Mouse (Mus musculus) MEL (cell line): ENCODE measurements around the gene Anapc11. TPM values are rescaled to one million over a fixed set of nuclear protein-coding genes. Genes with fewer than 3 reads are reported as not detected.

Experiments
- DNase-seq: peaks from one replicate; pipeline ENCODE4 v3.0.0; 2011; ENCODE audit warnings: low read depth, low spot score
- H3K27ac ChIP-seq: 2 replicates; pipeline ENCODE4 v1.5.1; 2012; ENCODE audit warnings: low read depth, mild to moderate bottlenecking, control low read depth, low read length, moderate library complexity; ENCODE audit not compliant: control insufficient read depth
- H3K27me3 ChIP-seq, 2 experiments: fragments of 150-350 bp in 1 of 2; sonication (generic) in 1 of 2; 2 replicates each; pipeline ENCODE4 v1.6.1; 2012; ENCODE audit warnings: low read length in 2 of 2, mild to moderate bottlenecking in 2 of 2, improper control_type of control experiment in 1 of 2, moderate library complexity in 1 of 2; ENCODE audit not compliant: insufficient read depth in 2 of 2, control insufficient read depth in 1 of 2
- H3K36me3 ChIP-seq, 2 experiments: 2 replicates each; pipeline ENCODE4 v1.6.1; 2012 to 2014; ENCODE audit warnings: low read length in 2 of 2, improper control_type of control experiment in 1 of 2, inconsistent platforms in 1 of 2, mild to moderate bottlenecking in 1 of 2; ENCODE audit not compliant: insufficient read depth in 2 of 2, control insufficient read depth in 1 of 2
- H3K4me1 ChIP-seq, 2 experiments: fragments of 150-350 bp in 1 of 2; sonication (generic) in 1 of 2; 2 replicates each; pipeline ENCODE4 v1.6.1; 2012; ENCODE audit warnings: low read length in 2 of 2, improper control_type of control experiment in 1 of 2, mild to moderate bottlenecking in 1 of 2; ENCODE audit not compliant: insufficient read depth in 2 of 2, control insufficient read depth in 1 of 2
- H3K4me3 ChIP-seq, 2 experiments: fragments of 150-350 bp in 1 of 2; sonication (generic) in 1 of 2; 2 replicates each; pipeline ENCODE4 v1.5.1; 2012; ENCODE audit warnings: low read depth in 2 of 2, low read length in 2 of 2, mild to moderate bottlenecking in 2 of 2, moderate library complexity in 2 of 2, control low read depth in 1 of 2, improper control_type of control experiment in 1 of 2; ENCODE audit not compliant: control insufficient read depth in 1 of 2, insufficient read depth in 1 of 2
- H3K79me2 ChIP-seq: 2 replicates; pipeline ENCODE4 v1.6.1; 2012; ENCODE audit warnings: mild to moderate bottlenecking, low read length, moderate library complexity; ENCODE audit not compliant: control insufficient read depth, poor library complexity, insufficient read depth
- H3K9ac ChIP-seq: 2 replicates; pipeline ENCODE4 v1.6.1; 2012; ENCODE audit warnings: low read depth, mild to moderate bottlenecking, control low read depth, low read length, moderate library complexity; ENCODE audit not compliant: control insufficient read depth, poor library complexity, severe bottlenecking
- H3K9me3 ChIP-seq: fragments of 150-350 bp; sonication (generic); replicated peaks from 2 replicates; pipeline ENCODE4 v1.6.1; 2012; ENCODE audit warnings: mild to moderate bottlenecking, low read length, improper control_type of control experiment, moderate library complexity; ENCODE audit not compliant: insufficient read depth
- CHD2 ChIP-seq: IDR thresholded peaks from 2 replicates; pipeline ENCODE4 v1.6.1; 2011; ENCODE audit warnings: low read length, improper control_type of control experiment
- HCFC1 ChIP-seq: IDR thresholded peaks from 2 replicates; pipeline ENCODE4 v1.6.1; 2012; ENCODE audit warnings: low read depth, mild to moderate bottlenecking, inconsistent platforms, low read length, improper control_type of control experiment, moderate library complexity
- JUND ChIP-seq: IDR thresholded peaks from 2 replicates; pipeline ENCODE4 v1.6.1; 2011; ENCODE audit warnings: low read depth, mild to moderate bottlenecking, improper control_type of control experiment, low read length
- KAT2A ChIP-seq: conservative IDR thresholded peaks from 2 replicates; pipeline ENCODE4 v1.6.1; 2012; ENCODE audit warnings: low read depth, low read length, improper control_type of control experiment, inconsistent platforms
- MAFK ChIP-seq: IDR thresholded peaks from 2 replicates; pipeline ENCODE4 v1.6.1; 2011; ENCODE audit warnings: low read depth, mild to moderate bottlenecking, low read length, improper control_type of control experiment, borderline replicate concordance
- POLR2AphosphoS2 ChIP-seq: IDR thresholded peaks from 2 replicates; pipeline ENCODE4 v1.6.1; 2011; ENCODE audit warnings: low read length, improper control_type of control experiment
- RAD21 ChIP-seq: IDR thresholded peaks from 2 replicates; pipeline ENCODE4 v1.6.1; 2011; ENCODE audit warnings: mild to moderate bottlenecking, low read depth, low read length, improper control_type of control experiment
- SMC3 ChIP-seq: IDR thresholded peaks from 2 replicates; pipeline ENCODE4 v1.6.1; 2011; ENCODE audit warnings: low read depth, low read length, improper control_type of control experiment
- UBTF ChIP-seq: IDR thresholded peaks from 2 replicates; pipeline ENCODE4 v1.6.1; 2012; ENCODE audit warnings: low read depth, mild to moderate bottlenecking, inconsistent platforms, low read length, improper control_type of control experiment, moderate library complexity, borderline replicate concordance; ENCODE audit not compliant: insufficient read depth
- USF1 ChIP-seq: IDR thresholded peaks from 2 replicates; pipeline ENCODE4 v1.6.1; 2014; ENCODE audit warnings: low read depth, mild to moderate bottlenecking, inconsistent platforms, low read length, improper control_type of control experiment, moderate library complexity
- USF2 ChIP-seq, 2 experiments: IDR thresholded peaks; 2 replicates each; pipeline ENCODE4 v1.6.1; 2011 to 2012; ENCODE audit warnings: improper control_type of control experiment in 2 of 2, low read length in 2 of 2, borderline replicate concordance in 1 of 2, inconsistent platforms in 1 of 2, low read depth in 1 of 2, mild to moderate bottlenecking in 1 of 2; ENCODE audit not compliant: insufficient read depth in 1 of 2
- ZC3H11A ChIP-seq: IDR thresholded peaks from 2 replicates; pipeline ENCODE4 v1.6.1; 2012; ENCODE audit warnings: low read depth, mild to moderate bottlenecking, inconsistent platforms, low read length, improper control_type of control experiment
- ZKSCAN1 ChIP-seq: IDR thresholded peaks from 2 replicates; pipeline ENCODE4 v1.6.1; 2012; ENCODE audit warnings: low read depth, mild to moderate bottlenecking, inconsistent platforms, low read length, improper control_type of control experiment, moderate library complexity
- polyA plus RNA-seq, 2 experiments: library from polyadenylated mRNA; stranded (reverse) in 1 of 2; unstranded in 1 of 2; fragments of >175 nt in 1 of 2; fragments of >200 nt in 1 of 2; gene quantifications; 2 replicates each; pipeline versions ENCODE4 v1.2.1 to v1.2.4; 2012; ENCODE audit warnings: low replicate concordance in 2 of 2, low read depth in 1 of 2; ENCODE audit not compliant: insufficient read length in 2 of 2, insufficient read depth in 1 of 2, missing spikeins in 1 of 2
- total RNA-seq: library from RNA; depleted of rRNA; stranded (reverse); fragments of 300-350 nt; gene quantifications from 2 replicates; pipeline ENCODE4 v1.2.3, GENCODE M21; 2012; rRNA removed

Anapc11 gene
- total and polyA plus RNA-seq, 3 experiments = 120 to 130 TPM; not detected in 1

- Histone ChIP-seq H3K27ac (no peak overlapping the region), H3K4me1 (no peaks in the 10 kb centered on the region), H3K79me2 (no peaks in the 10 kb centered on the region), H3K36me3 (no peaks in the 10 kb centered on the region), H3K27me3 (peaks cover 2 to 7% of the 10 kb centered on the region in 2 experiments; a peak in 3 of 4 replicates), H3K9ac (no peak overlapping the region), H3K4me3 (no peak overlapping the region), H3K9me3 (no peaks in the 10 kb centered on the region)
- TF ChIP-seq USF2 (IDR thresholded peaks at IDR 0.05; ENCODE audit: borderline replicate concordance in 1 of 2, insufficient read depth in 1 of 2, low read depth in 1 of 2, low read length in 2 of 2) (no peak), HCFC1 (no peak), UBTF (no peak), SMC3 (no peak), CHD2 (no peak)
- no peak for DNase-seq
Measured at GRCm38 (mm10) chr11:120654741-120655140, 56.5 kb downstream of the Anapc11 start.

DNA sequence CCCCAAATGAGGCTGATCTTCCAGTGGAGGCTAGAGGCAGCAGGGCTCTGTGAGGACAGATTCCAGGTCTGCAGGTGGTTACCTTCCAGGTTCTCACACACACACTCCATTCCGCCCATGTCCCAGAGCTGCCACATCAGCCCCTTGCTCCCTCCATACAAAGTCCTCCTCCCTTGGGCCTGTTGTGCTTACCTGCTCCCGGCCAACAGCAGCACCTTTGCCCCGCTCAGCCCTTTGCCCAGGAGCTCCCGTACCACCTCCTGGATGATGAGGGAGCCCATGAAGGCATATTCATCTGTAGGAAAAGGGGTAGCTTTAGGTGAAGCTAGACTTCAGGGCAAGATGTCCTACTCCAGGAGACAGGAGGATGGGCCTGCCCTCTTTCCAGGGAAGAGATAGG, 59.1 kb downstream of the Anapc11 start:
- Histone ChIP-seq H3K79me2 (no peaks in the 10 kb centered on the region), H3K4me3 (no peak overlapping the region), H3K27ac (no peak overlapping the region), H3K36me3 (no peaks in the 10 kb centered on the region), H3K4me1 (no peaks in the 10 kb centered on the region), H3K9me3 (no peaks in the 10 kb centered on the region), H3K27me3 (peaks cover 2 to 7% of the 10 kb centered on the region in 2 experiments; a peak in 3 of 4 replicates), H3K9ac (no peak overlapping the region)
- no peak for DNase-seq
- no peak for TF ChIP-seq KAT2A
- no peak for TF ChIP-seq USF1
- no peak for TF ChIP-seq POLR2AphosphoS2
- no peak for TF ChIP-seq ZKSCAN1
- TF ChIP-seq JUND = no peak
- no peak for TF ChIP-seq ZC3H11A
- TF ChIP-seq RAD21 = no peak
- no peak for TF ChIP-seq MAFK

Other genes with a start within 250 kb of the Anapc11 start
Only the 30 nearest of the 35 such genes appear.
- 77.4 and 88.3 TPM in 2 replicates for gene Nploc4, start 160.7 kb upstream of the Anapc11 start, total RNA-seq
- gene Nploc4, start 160.7 kb upstream of the Anapc11 start, polyA plus RNA-seq = 100 to 1,000 TPM; 117 to 352 TPM
- 0.20 and 0.65 TPM in 2 replicates for gene Tspan10, start 155.8 kb upstream of the Anapc11 start, total RNA-seq
- gene Tspan10, start 155.8 kb upstream of the Anapc11 start, polyA plus RNA-seq = under 1 TPM in 1 of 2 experiments, not detected in 1; 0.29 TPM
- gene Pde6g, start 144.9 kb upstream of the Anapc11 start, total RNA-seq = 0.35 and 0.46 TPM in 2 replicates
- gene Pde6g, start 144.9 kb upstream of the Anapc11 start, polyA plus RNA-seq = under 1 TPM in 1 of 2 experiments, not detected in 1; 0.84 TPM
- 15.9 and 17.6 TPM in 2 replicates for gene Oxld1, start 140.4 kb upstream of the Anapc11 start, total RNA-seq
- 10 to 100 TPM in 1 of 2 experiments, not detected in 1; 17.5 TPM for gene Oxld1, start 140.4 kb upstream of the Anapc11 start, polyA plus RNA-seq
- gene Ccdc137, start 140.3 kb upstream of the Anapc11 start, total RNA-seq = 66.1 and 104 TPM in 2 replicates
- gene Ccdc137, start 140.3 kb upstream of the Anapc11 start, polyA plus RNA-seq = 100 to 1,000 TPM in 1 of 2 experiments, not detected in 1; 116 TPM
- gene Arl16, start 130.8 kb upstream of the Anapc11 start, total RNA-seq = 19.8 and 20.8 TPM in 2 replicates
- 10 to 100 TPM in 1 of 2 experiments, not detected in 1; 20.0 TPM for gene Arl16, start 130.8 kb upstream of the Anapc11 start, polyA plus RNA-seq
- gene Mrpl12, start 113.8 kb upstream of the Anapc11 start, total RNA-seq = 401 and 457 TPM in 2 replicates
- gene Mrpl12, start 113.8 kb upstream of the Anapc11 start, polyA plus RNA-seq = 100 to 1,000 TPM; 374 to 461 TPM
- gene Slc25a10, start 106.6 kb upstream of the Anapc11 start, total RNA-seq = 40.4 and 52.0 TPM in 2 replicates
- gene Slc25a10, start 106.6 kb upstream of the Anapc11 start, polyA plus RNA-seq = 10 to 100 TPM in 1 of 2 experiments, not detected in 1; 53.6 TPM
- not detected in 2 replicates for gene Gcgr, start 67.7 kb upstream of the Anapc11 start, total RNA-seq
- gene Gcgr, start 67.7 kb upstream of the Anapc11 start, polyA plus RNA-seq = not detected
- 27.2 and 36.6 TPM in 2 replicates for gene Mcrip1, start 48.7 kb upstream of the Anapc11 start, total RNA-seq
- gene Mcrip1, start 48.7 kb upstream of the Anapc11 start, polyA plus RNA-seq = 10 to 100 TPM in 1 of 2 experiments, not detected in 1; 83.5 TPM
- not detected in 2 replicates for gene Ppp1r27, start 47.3 kb upstream of the Anapc11 start, total RNA-seq
- gene Ppp1r27, start 47.3 kb upstream of the Anapc11 start, polyA plus RNA-seq = not detected
- 625 and 639 TPM in 2 replicates for gene P4hb, start 25.2 kb upstream of the Anapc11 start, total RNA-seq
- 1,000 to 10,000 TPM in 1 of 2 experiments, 100 to 1,000 TPM in 1; 563 to 1,152 TPM for gene P4hb, start 25.2 kb upstream of the Anapc11 start, polyA plus RNA-seq
- 364 and 367 TPM in 2 replicates for gene Arhgdia, start 16.8 kb upstream of the Anapc11 start, total RNA-seq
- 100 to 1,000 TPM; 601 to 821 TPM for gene Arhgdia, start 16.8 kb upstream of the Anapc11 start, polyA plus RNA-seq
- 1,072 and 1,078 TPM in 2 replicates for gene Alyref, start 56 bp upstream of the Anapc11 start, total RNA-seq
- 100 to 1,000 TPM in 1 of 2 experiments, not detected in 1; 600 TPM for gene Alyref, start 56 bp upstream of the Anapc11 start, polyA plus RNA-seq
- 0.27 and 0.62 TPM in 2 replicates for gene Npb, start 10.1 kb downstream of the Anapc11 start, total RNA-seq
- 1 to 10 TPM in 1 of 2 experiments, not detected in 1; 1.7 TPM for gene Npb, start 10.1 kb downstream of the Anapc11 start, polyA plus RNA-seq
- 71.8 and 86.7 TPM in 2 replicates for gene Pcyt2, start 19.5 kb downstream of the Anapc11 start, total RNA-seq
- 10 to 100 TPM in 1 of 2 experiments, not detected in 1; 87.3 TPM for gene Pcyt2, start 19.5 kb downstream of the Anapc11 start, polyA plus RNA-seq
- 61.6 and 78.2 TPM in 2 replicates for gene Sirt7, start 26.8 kb downstream of the Anapc11 start, total RNA-seq
- gene Sirt7, start 26.8 kb downstream of the Anapc11 start, polyA plus RNA-seq = 10 to 100 TPM in 1 of 2 experiments, not detected in 1; 72.3 TPM
- 26.5 and 29.7 TPM in 2 replicates for gene Mafg, start 35.2 kb downstream of the Anapc11 start, total RNA-seq
- 100 to 1,000 TPM in 1 of 2 experiments, 10 to 100 TPM in 1; 54.0 to 113 TPM for gene Mafg, start 35.2 kb downstream of the Anapc11 start, polyA plus RNA-seq
- gene Pycr1, start 45.3 kb downstream of the Anapc11 start, total RNA-seq = 2.6 and 7.1 TPM in 2 replicates
- 10 to 100 TPM in 1 of 2 experiments, not detected in 1; 15.3 TPM for gene Pycr1, start 45.3 kb downstream of the Anapc11 start, polyA plus RNA-seq
- not detected in 2 replicates for gene Myadml2, start 49.7 kb downstream of the Anapc11 start, total RNA-seq
- not detected for gene Myadml2, start 49.7 kb downstream of the Anapc11 start, polyA plus RNA-seq
- not detected in 2 replicates for gene Notum, start 62.8 kb downstream of the Anapc11 start, total RNA-seq
- gene Notum, start 62.8 kb downstream of the Anapc11 start, polyA plus RNA-seq = not detected
- gene Aspscr1, start 74.6 kb downstream of the Anapc11 start, total RNA-seq = 31.9 and 36.2 TPM in 2 replicates
- 10 to 100 TPM in 1 of 2 experiments, not detected in 1; 72.5 TPM for gene Aspscr1, start 74.6 kb downstream of the Anapc11 start, polyA plus RNA-seq
- gene Cenpx, start 115.3 kb downstream of the Anapc11 start, total RNA-seq = 140 and 141 TPM in 2 replicates
- gene Cenpx, start 115.3 kb downstream of the Anapc11 start, polyA plus RNA-seq = 100 to 1,000 TPM in 1 of 2 experiments, not detected in 1; 206 TPM
- gene Lrrc45, start 115.5 kb downstream of the Anapc11 start, total RNA-seq = 26.5 and 45.1 TPM in 2 replicates
- 10 to 100 TPM in 1 of 2 experiments, not detected in 1; 31.0 TPM for gene Lrrc45, start 115.5 kb downstream of the Anapc11 start, polyA plus RNA-seq
- 7.8 and 12.0 TPM in 2 replicates for gene Rac3, start 123.0 kb downstream of the Anapc11 start, total RNA-seq
- 10 to 100 TPM in 1 of 2 experiments, not detected in 1; 13.1 TPM for gene Rac3, start 123.0 kb downstream of the Anapc11 start, polyA plus RNA-seq
- gene Dcxr, start 128.9 kb downstream of the Anapc11 start, total RNA-seq = 12.0 and 14.1 TPM in 2 replicates
- gene Dcxr, start 128.9 kb downstream of the Anapc11 start, polyA plus RNA-seq = 10 to 100 TPM in 1 of 2 experiments, not detected in 1; 12.2 TPM
- not detected in 2 replicates for gene Cbr2, start 133.7 kb downstream of the Anapc11 start, total RNA-seq
- gene Cbr2, start 133.7 kb downstream of the Anapc11 start, polyA plus RNA-seq = not detected
- gene Hmga1b, start 164.4 kb downstream of the Anapc11 start, total RNA-seq = 190 and 206 TPM in 2 replicates
- 100 to 1,000 TPM in 1 of 2 experiments, not detected in 1; 633 TPM for gene Hmga1b, start 164.4 kb downstream of the Anapc11 start, polyA plus RNA-seq
- 10.9 and 12.7 TPM in 2 replicates for gene Rfng, start 185.8 kb downstream of the Anapc11 start, total RNA-seq
- 10 to 100 TPM in 1 of 2 experiments, not detected in 1; 40.7 TPM for gene Rfng, start 185.8 kb downstream of the Anapc11 start, polyA plus RNA-seq
- gene Gps1, start 185.9 kb downstream of the Anapc11 start, total RNA-seq = 206 and 266 TPM in 2 replicates
- 100 to 1,000 TPM; 173 to 219 TPM for gene Gps1, start 185.9 kb downstream of the Anapc11 start, polyA plus RNA-seq